Mouse (Mus musculus) bone marrow macrophage, adult 2 months (primary cell): ENCODE data around the gene Kcne3.

Experiments
- CTCF ChIP-seq: IDR thresholded peaks from 2 replicates; pipeline ENCODE4 v1.5.1; 2012; ENCODE audit warnings: low read depth, mild to moderate bottlenecking, low read length, moderate library complexity
- POLR2A ChIP-seq: IDR thresholded peaks from 2 replicates; pipeline ENCODE4 v1.6.1; 2012; ENCODE audit warnings: mild to moderate bottlenecking, low read depth, low read length, borderline replicate concordance

- TF ChIP-seq CTCF = no peak
- TF ChIP-seq POLR2A = no peak
These were observed 31.6 kb downstream of the Kcne3 start for GRCm38 (mm10) chr7:100207886-100208285.
